Mouse (Mus musculus) hindbrain, embryonic 13.5 days (tissue): ENCODE measurements around the gene Psma5. TPM values are rescaled to one million over a fixed set of nuclear protein-coding genes. Genes with fewer than 3 reads are reported as not detected.

Source experiments
- ATAC-seq: fragments of 200-750 bp; cut with Nextera tagmentation; 2 replicates; pipeline ENCODE4 v1.8.0; 2017; ENCODE audit warnings: moderate TSS enrichment; ENCODE audit not compliant: low FRiP score
- H3K27ac ChIP-seq: fragments of 300-500 bp; sonication (generic); 2 replicates; pipeline ENCODE4 v1.5.1; 2015; ENCODE audit warnings: inconsistent platforms, mild to moderate bottlenecking, moderate library complexity
- H3K27me3 ChIP-seq: fragments of 300-500 bp; sonication (generic); 2 replicates; pipeline ENCODE4 v1.6.1; 2015; ENCODE audit warnings: mild to moderate bottlenecking, inconsistent platforms
- H3K36me3 ChIP-seq: fragments of 300-500 bp; sonication (generic); 2 replicates; pipeline ENCODE4 v1.6.1; 2015; ENCODE audit warnings: mild to moderate bottlenecking, inconsistent platforms
- H3K4me1 ChIP-seq: fragments of 300-500 bp; sonication (generic); replicated peaks from 2 replicates; pipeline ENCODE4 v1.6.1; 2015; ENCODE audit warnings: inconsistent platforms
- H3K4me2 ChIP-seq: fragments of 300-500 bp; sonication (generic); 2 replicates; pipeline ENCODE4 v1.6.1; 2015; ENCODE audit warnings: inconsistent platforms, mild to moderate bottlenecking, moderate library complexity
- H3K4me3 ChIP-seq: fragments of 300-500 bp; sonication (generic); 2 replicates; pipeline ENCODE4 v1.5.1; 2015; ENCODE audit warnings: mild to moderate bottlenecking, inconsistent platforms
- H3K9ac ChIP-seq: fragments of 300-500 bp; sonication (generic); 2 replicates; pipeline ENCODE4 v1.6.1; 2015; ENCODE audit warnings: mild to moderate bottlenecking, inconsistent platforms
- H3K9me3 ChIP-seq: fragments of 300-500 bp; sonication (generic); 2 replicates; pipeline ENCODE4 v1.6.1; 2016; ENCODE audit warnings: inconsistent platforms
- WGBS: fragments of 180-500 bp; shearing (Covaris S2); methylation state at CpG from one replicate; pipeline ENCODE4 v1.1.7; 2015; 5-methylcytosine and 5-hydroxymethylcytosine counted together
- polyA plus RNA-seq: library from polyadenylated mRNA; unstranded; fragments of >200 nt; fragmentation: Nextera tagmentation; extraction: Ambion mirVana; gene quantifications from 2 replicates; pipeline ENCODE4 v1.2.1, GENCODE M21; 2015

The Psma5 gene
- polyA plus RNA-seq, 1 experiment from 2014 or later: 239 TPM

- no peak overlapping the region for H3K4me3 ChIP-seq
- H3K27me3 ChIP-seq: no peaks in the 10 kb centered on the region
- 65% methylated on average over 2 of the region's 2 CpGs for WGBS
- H3K4me2 ChIP-seq: no peak overlapping the region
- no peaks in the 10 kb centered on the region for H3K9me3 ChIP-seq
- no peak for ATAC-seq
- 0 out of 2 replicates have a peak, but pooled peaks cover 3% of the 10 kb centered on the region for H3K4me1 ChIP-seq
- peaks cover 14% of the 10 kb centered on the region for H3K36me3 ChIP-seq
- H3K9ac ChIP-seq: no peak overlapping the region
- H3K27ac ChIP-seq: no peak overlapping the region
Measured at GRCm38 (mm10) chr3:108318517-108318916, 61.8 kb downstream of the Psma5 start.

DNA sequence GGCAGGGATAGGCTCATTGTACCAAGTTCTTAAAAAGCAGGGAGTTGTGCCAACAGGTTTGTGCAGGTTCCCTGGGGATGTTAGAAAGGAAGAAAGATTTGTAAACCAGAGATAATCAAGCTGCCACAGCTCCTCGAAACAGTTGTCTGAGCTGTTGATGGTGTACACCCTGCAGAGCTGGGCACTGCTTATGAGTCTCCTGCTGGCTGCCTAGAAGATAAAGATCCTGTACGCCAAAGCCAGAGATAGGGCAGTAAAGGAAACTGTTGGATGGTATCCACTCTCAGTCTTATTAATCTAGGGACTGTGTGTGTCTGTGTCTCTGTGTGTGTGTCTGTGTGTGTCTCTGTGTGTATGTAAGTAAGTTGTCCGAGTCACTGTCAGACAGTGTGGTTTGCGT is 64.9 kb downstream of the Psma5 start:
- Histone ChIP-seq H3K36me3 (peaks cover 34% of the 10 kb centered on the region), H3K4me2 (no peak overlapping the region), H3K9ac (no peak overlapping the region), H3K9me3 (no peaks in the 10 kb centered on the region), H3K4me1 (0 out of 2 replicates have a peak, but pooled peaks cover 3% of the 10 kb centered on the region), H3K4me3 (no peak overlapping the region), H3K27ac (no peak overlapping the region), H3K27me3 (no peaks in the 10 kb centered on the region)
- 77% methylated on average over 4 of the region's 4 CpGs for WGBS
- ATAC-seq: no peak

DNA sequence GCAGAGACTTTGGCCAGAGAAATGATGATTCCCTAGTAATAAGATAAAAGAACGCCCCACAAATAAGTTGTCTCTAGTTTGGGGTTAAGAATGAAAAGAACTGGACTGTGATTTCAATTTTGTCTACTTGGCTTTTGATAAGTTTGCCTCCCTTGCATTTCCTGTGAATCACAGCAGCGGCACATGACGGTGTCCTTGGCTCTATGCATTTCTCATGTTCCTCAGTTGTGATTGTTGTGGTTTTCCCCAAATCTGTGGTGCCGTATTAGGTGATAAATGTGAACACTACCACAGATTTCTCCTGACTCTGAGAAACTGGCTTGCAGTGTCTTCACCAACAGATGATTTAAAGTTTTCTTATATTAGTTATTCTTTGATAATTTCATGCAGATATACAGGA is 65.4 kb downstream of the Psma5 start:
- no peak for ATAC-seq
- no peaks in the 10 kb centered on the region for H3K27me3 ChIP-seq

GRCm38 (mm10) chr3:108322962-108323361 is 66.2 kb downstream of the Psma5 start:
- peaks cover 47% of the 10 kb centered on the region for H3K36me3 ChIP-seq
- no peaks in the 10 kb centered on the region for H3K27me3 ChIP-seq
- H3K9me3 ChIP-seq: no peaks in the 10 kb centered on the region
- no peak for ATAC-seq
- no peak overlapping the region for H3K27ac ChIP-seq
- H3K4me1 ChIP-seq: 0 out of 2 replicates have a peak, but pooled peaks cover 3% of the 10 kb centered on the region
- H3K4me3 ChIP-seq: no peak overlapping the region
- H3K9ac ChIP-seq: no peak overlapping the region
- H3K4me2 ChIP-seq: no peak overlapping the region
- 73% methylated on average over 3 of the region's 3 CpGs for WGBS

More for the DNA sequence above, 65.4 kb downstream of the Psma5 start:
- WGBS: 97% methylated on average over 4 of the region's 4 CpGs
- Histone ChIP-seq H3K4me2 (no peak overlapping the region), H3K9me3 (no peaks in the 10 kb centered on the region), H3K27ac (no peak overlapping the region), H3K4me1 (0 out of 2 replicates have a peak, but pooled peaks cover 3% of the 10 kb centered on the region), H3K9ac (no peak overlapping the region), H3K4me3 (no peak overlapping the region), H3K36me3 (peaks cover 39% of the 10 kb centered on the region)

- peaks cover 6% of the 10 kb centered on the region; the same call in 1 of the 2 replicates for H3K4me1 ChIP-seq
- WGBS: 91% methylated on average over 4 of the region's 4 CpGs
- no peaks in the 10 kb centered on the region for H3K9me3 ChIP-seq
- H3K9ac ChIP-seq: no peak overlapping the region
- no peaks in the 10 kb centered on the region for H3K27me3 ChIP-seq
- H3K36me3 ChIP-seq: peaks cover 55% of the 10 kb centered on the region
- no peak overlapping the region for H3K4me2 ChIP-seq
- no peak overlapping the region for H3K4me3 ChIP-seq
- H3K27ac ChIP-seq: no peak overlapping the region
- no peak for ATAC-seq
Measured at GRCm38 (mm10) chr3:108324837-108325236, 68.1 kb downstream of the Psma5 start.

- ATAC-seq: no peak
- Histone ChIP-seq H3K4me3 (no peak overlapping the region), H3K27ac (no peak overlapping the region), H3K36me3 (peaks cover 58% of the 10 kb centered on the region), H3K27me3 (no peaks in the 10 kb centered on the region), H3K9ac (no peak overlapping the region), H3K4me1 (peaks cover 6% of the 10 kb centered on the region; the same call in 1 of the 2 replicates), H3K9me3 (no peaks in the 10 kb centered on the region), H3K4me2 (no peak overlapping the region)
- 93% methylated on average over 9 of the region's 9 CpGs for WGBS
Measured at GRCm38 (mm10) chr3:108325521-108325920, 68.8 kb downstream of the Psma5 start.

GRCm38 (mm10) chr3:108327275-108327674 is 70.5 kb downstream of the Psma5 start:
- no peaks in the 10 kb centered on the region for H3K27me3 ChIP-seq
- peaks cover 74% of the 10 kb centered on the region for H3K36me3 ChIP-seq
- no peak for ATAC-seq
- no peak overlapping the region for H3K4me3 ChIP-seq
- 97% methylated on average over 8 of the region's 8 CpGs for WGBS
- H3K4me2 ChIP-seq: no peak overlapping the region
- no peaks in the 10 kb centered on the region for H3K9me3 ChIP-seq
- no peak overlapping the region for H3K9ac ChIP-seq
- peaks cover 3% of the 10 kb centered on the region; the same call in 1 of the 2 replicates for H3K4me1 ChIP-seq
- H3K27ac ChIP-seq: no peak overlapping the region

DNA sequence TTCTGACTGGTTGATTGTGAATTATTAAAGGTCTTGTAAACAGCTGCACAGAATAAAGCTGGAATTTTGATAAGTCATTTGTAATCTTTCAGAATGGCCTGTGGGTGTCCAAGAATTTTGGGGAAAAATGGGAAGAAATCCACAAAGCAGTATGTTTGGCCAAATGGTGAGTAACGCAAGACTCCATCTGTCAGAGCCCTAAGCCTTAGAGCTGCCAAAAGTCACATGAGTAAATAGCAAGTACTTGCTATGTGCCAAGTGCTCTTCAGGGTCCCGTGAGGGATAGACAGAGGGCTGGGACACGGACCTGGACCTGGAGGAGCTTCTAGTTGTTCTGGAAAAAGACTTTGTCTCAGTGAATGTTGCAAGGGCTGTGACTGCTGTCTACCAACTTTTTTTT is 71.2 kb downstream of the Psma5 start:
- Histone ChIP-seq H3K27me3 (no peaks in the 10 kb centered on the region), H3K4me1 (peaks cover 3% of the 10 kb centered on the region; the same call in 1 of the 2 replicates), H3K27ac (peak overlapping the region; percentile 74; the same call in 1 of the 2 replicates), H3K9me3 (no peaks in the 10 kb centered on the region), H3K4me3 (no peak overlapping the region), H3K36me3 (peaks cover 80% of the 10 kb centered on the region), H3K4me2 (no peak overlapping the region), H3K9ac (no peak overlapping the region)
- WGBS: 85% methylated on average over 3 of the region's 3 CpGs
- ATAC-seq: no peak

DNA sequence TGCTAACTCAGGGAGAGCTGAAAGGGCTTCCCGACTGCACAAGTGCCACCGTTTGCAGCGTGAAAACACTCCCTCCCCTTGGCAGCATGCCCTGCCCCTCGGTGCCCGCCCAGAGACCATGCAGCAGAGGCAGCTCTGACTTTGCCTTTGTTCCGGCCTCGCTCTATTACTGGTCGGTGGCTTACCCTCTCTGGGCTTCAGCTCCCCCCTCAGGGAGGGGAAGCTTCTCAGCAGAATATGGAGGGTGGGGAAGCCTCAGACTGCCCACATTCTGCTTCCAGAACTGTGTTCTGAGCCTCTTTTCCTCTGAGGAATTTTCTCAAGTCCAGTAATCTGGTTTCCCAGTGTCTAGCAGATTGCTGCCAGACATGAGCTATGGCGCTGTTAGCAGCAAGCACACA is 71.7 kb downstream of the Psma5 start:
- Histone ChIP-seq H3K36me3 (peaks cover 83% of the 10 kb centered on the region), H3K27ac (peak overlapping the region; percentile 74), H3K4me2 (no peak overlapping the region), H3K4me3 (no peak overlapping the region), H3K9me3 (no peaks in the 10 kb centered on the region), H3K4me1 (peaks cover 3% of the 10 kb centered on the region; the same call in 1 of the 2 replicates), H3K27me3 (no peaks in the 10 kb centered on the region), H3K9ac (no peak overlapping the region)
- 43% methylated on average over 9 of the region's 9 CpGs for WGBS
- ATAC-seq: 0 out of 2 replicates have a peak, but pooled peaks have one; percentile 46

Other genes with a start within 250 kb of the Psma5 start
- 53.7 and 54.2 TPM in 2 replicates for gene Gstm1, start 239.0 kb upstream of the Psma5 start, polyA plus RNA-seq
- 15.2 and 15.4 TPM in 2 replicates for gene Gstm4, start 212.0 kb upstream of the Psma5 start, polyA plus RNA-seq
- 50.9 and 52.4 TPM in 2 replicates for gene Ampd2, start 170.3 kb upstream of the Psma5 start, polyA plus RNA-seq
- gene Gnat2, start 164.1 kb upstream of the Psma5 start, polyA plus RNA-seq: 0.10 and 0.43 TPM in 2 replicates
- 146 and 148 TPM in 2 replicates for gene Gnai3, start 110.8 kb upstream of the Psma5 start, polyA plus RNA-seq
- gene Gpr61, start 102.0 kb upstream of the Psma5 start, polyA plus RNA-seq: 3.0 and 3.5 TPM in 2 replicates
- gene Amigo1, start 70.6 kb upstream of the Psma5 start, polyA plus RNA-seq: 12.0 and 13.8 TPM in 2 replicates
- gene Cyb561d1, start 55.7 kb upstream of the Psma5 start, polyA plus RNA-seq: 3.5 and 4.3 TPM in 2 replicates
- gene Atxn7l2, start 46.0 kb upstream of the Psma5 start, polyA plus RNA-seq: 26.2 and 27.1 TPM in 2 replicates
- 0.34 and 0.43 TPM in 2 replicates for gene Sypl2, start 30.3 kb upstream of the Psma5 start, polyA plus RNA-seq
- 14.7 and 15.9 TPM in 2 replicates for gene Sort1, start 27.2 kb downstream of the Psma5 start, polyA plus RNA-seq
- 0.13 and 0.21 TPM in 2 replicates for gene Mybphl, start 108.0 kb downstream of the Psma5 start, polyA plus RNA-seq
- 13.8 and 13.9 TPM in 2 replicates for gene Psrc1, start 126.9 kb downstream of the Psma5 start, polyA plus RNA-seq
- gene Celsr2, start 158.6 kb downstream of the Psma5 start, polyA plus RNA-seq: 50.5 and 58.0 TPM in 2 replicates
- gene Sars, start 188.3 kb downstream of the Psma5 start, polyA plus RNA-seq: 220 and 230 TPM in 2 replicates